Mouse (Mus musculus): ENCODE results near the gene Ccdc69. TPM values are rescaled to one million over a fixed set of nuclear protein-coding genes. Genes with fewer than 3 reads are reported as not detected.

Gene Ccdc69
- total and polyA plus RNA-seq, 3 experiments: 0.31 to 0.42 TPM; not detected in 1

DNA sequence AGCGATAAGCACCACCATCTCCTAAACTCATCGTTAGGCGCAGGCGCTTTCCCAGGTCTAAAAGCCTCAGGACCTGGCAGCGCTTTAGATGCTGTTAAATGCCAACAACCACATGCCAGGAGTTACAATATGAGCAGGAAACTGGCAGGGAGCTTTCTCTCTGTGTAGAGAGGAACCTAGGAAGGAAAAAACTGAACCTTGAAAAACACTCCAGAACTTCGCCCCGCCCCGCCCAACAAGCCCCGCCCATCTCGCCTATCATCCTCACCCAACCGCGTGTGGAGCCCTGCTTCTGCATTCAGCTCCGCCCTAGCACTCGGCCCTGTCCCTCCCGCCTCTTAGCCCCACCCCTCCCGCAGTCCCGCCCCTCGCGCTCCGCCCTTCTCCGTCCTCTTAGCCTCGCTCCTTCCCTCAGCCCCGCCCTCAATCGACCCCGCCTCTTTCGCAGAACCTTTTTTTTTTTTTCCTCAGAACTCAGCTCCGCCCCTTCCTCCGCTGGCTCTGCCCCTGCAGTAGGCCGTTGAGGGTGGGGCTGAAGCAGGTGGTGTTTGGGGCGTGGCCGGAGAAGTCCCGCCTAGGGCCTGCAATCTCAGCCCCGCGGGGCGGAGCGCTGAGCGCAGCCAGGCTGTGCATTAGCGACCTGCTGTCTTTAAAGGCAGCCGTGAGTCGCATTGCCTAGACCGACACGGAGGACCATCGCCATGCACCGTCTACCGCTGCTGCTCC lies 19.7 kb upstream of the Ccdc69 start, which contains the start of gene Gm2a (continued):
- TF ChIP-seq ELF1 (IDR thresholded peaks at IDR 0.05; ENCODE audit: low read depth, low read length) (no peak; the same call in 1 of the 2 replicates), SIN3A (IDR thresholded peaks at IDR 0.05; ENCODE audit: low read length) (peak; percentile 76), EP300 (IDR thresholded peaks at IDR 0.05; ENCODE audit: low read depth in 1 of 2, low read length in 2 of 2) (peak; percentile 38 to 63), HCFC1 (IDR thresholded peaks at IDR 0.05; ENCODE audit: low read depth, low read length) (0 out of 2 replicates have a peak, but pooled peaks have one; percentile 56), NELFE (IDR thresholded peaks at IDR 0.05; ENCODE audit: low read depth, low read length) (peak; percentile 61; the same call in 1 of the 2 replicates), MYB (IDR thresholded peaks at IDR 0.05; ENCODE audit: low read depth, low read length) (no peak), JUND (IDR thresholded peaks at IDR 0.05; ENCODE audit: low read depth, low read length) (no peak), MXI1 (IDR thresholded peaks at IDR 0.05; ENCODE audit: low read depth, low read length) (peak; percentile 77), MAFK (IDR thresholded peaks at IDR 0.05; ENCODE audit: borderline replicate concordance, low read depth, low read length) (no peak), ETS1 (IDR thresholded peaks at IDR 0.05; ENCODE audit: low read depth, low read length) (no peak), MAX (IDR thresholded peaks at IDR 0.05; ENCODE audit: low read length) (0 out of 2 replicates have a peak, but pooled peaks have one; percentile 39), KAT2A (conservative IDR thresholded peaks at IDR 0.05; ENCODE audit: low read depth, low read length) (no peak), UBTF (IDR thresholded peaks at IDR 0.05; ENCODE audit: borderline replicate concordance, insufficient read depth, low read depth, low read length) (no peak), ZNF384 (IDR thresholded peaks at IDR 0.05; ENCODE audit: low read depth, low read length) (peak; percentile 99), RCOR1 (IDR thresholded peaks at IDR 0.05; ENCODE audit: low read depth, low read length) (peak; percentile 61), SMC3 (IDR thresholded peaks at IDR 0.05; ENCODE audit: low read depth, low read length) (no peak), MAZ (IDR thresholded peaks at IDR 0.05; ENCODE audit: low read depth, low read length) (peak; percentile 83; the same call in 1 of the 2 replicates), MEF2A (IDR thresholded peaks at IDR 0.05; ENCODE audit: extremely low read depth, insufficient replicate concordance, low read depth, low read length, poor library complexity, severe bottlenecking) (no peak), TBP (IDR thresholded peaks at IDR 0.05; ENCODE audit: low read depth, low read length) (peak; percentile 55), RAD21 (IDR thresholded peaks at IDR 0.05; ENCODE audit: low read depth, low read length) (no peak), ZMIZ1 (IDR thresholded peaks at IDR 0.05; ENCODE audit: low read depth, low read length) (peak; percentile 80; the same call in 1 of the 2 replicates), BHLHE40 (IDR thresholded peaks at IDR 0.05; ENCODE audit: borderline replicate concordance, low read depth, low read length) (no peak), ZC3H11A (IDR thresholded peaks at IDR 0.05; ENCODE audit: low read depth, low read length) (no peak; the same call in 1 of the 2 replicates)

All from MEL (cell line).